Mouse (Mus musculus): Measurements from ENCODE around the gene Hipk3. TPM values are rescaled to one million over a fixed set of nuclear protein-coding genes. Genes with fewer than 3 reads are reported as not detected.
A peak's percentile ranks its signal among the peaks of the same experiment; 100 is the strongest.

Gene Hipk3
- polyA plus RNA-seq, 1 experiment from 2014 or later, result 14.9 TPM

GRCm38 (mm10) chr2:104465639-104466430, 28.4 kb downstream of the Hipk3 start:
- ATAC-seq (ENCODE audit: insufficient read depth, low FRiP score, low TSS enrichment) (no peak), DNase-seq (ENCODE audit: low spot score) (no peak)
- WGBS, result 94% methylated on average over 8 of the region's 8 CpGs

GRCm38 (mm10) chr2:104460021-104460420, 34.2 kb downstream of the Hipk3 start:
- no peak for DNase-seq (ENCODE audit: low spot score)
- WGBS, result 78% methylated on average over 3 of the region's 3 CpGs
- Histone ChIP-seq H3K9me3 (ENCODE audit: control insufficient read depth, low read length) (no peaks in the 10 kb centered on the region), H3K9ac (ENCODE audit: low read length) (no peak overlapping the region), H3K36me3 (ENCODE audit: control insufficient read depth, insufficient read depth, low read length) (no peaks in the 10 kb centered on the region), H3K27me3 (ENCODE audit: control insufficient read depth, insufficient read depth, low read length) (no peaks in the 10 kb centered on the region), H3K4me1 (ENCODE audit: control insufficient read depth, insufficient read depth, low read length) (no peaks in the 10 kb centered on the region), H3K4me3 (ENCODE audit: low read depth, low read length) (no peak overlapping the region), H3K27ac (ENCODE audit: low read depth, low read length) (no peak overlapping the region), H3K4me2 (ENCODE audit: low read depth) (no peak overlapping the region)
- no peak for ATAC-seq (ENCODE audit: insufficient read depth, low FRiP score, low TSS enrichment)

More at GRCm38 (mm10) chr2:104465639-104466430, 28.4 kb downstream of the Hipk3 start:
- Histone ChIP-seq H3K27me3 (ENCODE audit: control insufficient read depth, insufficient read depth, low read length) (no peaks in the 10 kb centered on the region), H3K27ac (ENCODE audit: low read depth, low read length) (no peak overlapping the region), H3K36me3 (ENCODE audit: control insufficient read depth, insufficient read depth, low read length) (no peaks in the 10 kb centered on the region), H3K4me3 (ENCODE audit: low read depth, low read length) (no peak overlapping the region), H3K9me3 (ENCODE audit: control insufficient read depth, low read length) (no peaks in the 10 kb centered on the region), H3K4me2 (ENCODE audit: low read depth) (no peak overlapping the region), H3K4me1 (ENCODE audit: control insufficient read depth, insufficient read depth, low read length) (no peaks in the 10 kb centered on the region), H3K9ac (ENCODE audit: low read length) (no peak overlapping the region)

DNA sequence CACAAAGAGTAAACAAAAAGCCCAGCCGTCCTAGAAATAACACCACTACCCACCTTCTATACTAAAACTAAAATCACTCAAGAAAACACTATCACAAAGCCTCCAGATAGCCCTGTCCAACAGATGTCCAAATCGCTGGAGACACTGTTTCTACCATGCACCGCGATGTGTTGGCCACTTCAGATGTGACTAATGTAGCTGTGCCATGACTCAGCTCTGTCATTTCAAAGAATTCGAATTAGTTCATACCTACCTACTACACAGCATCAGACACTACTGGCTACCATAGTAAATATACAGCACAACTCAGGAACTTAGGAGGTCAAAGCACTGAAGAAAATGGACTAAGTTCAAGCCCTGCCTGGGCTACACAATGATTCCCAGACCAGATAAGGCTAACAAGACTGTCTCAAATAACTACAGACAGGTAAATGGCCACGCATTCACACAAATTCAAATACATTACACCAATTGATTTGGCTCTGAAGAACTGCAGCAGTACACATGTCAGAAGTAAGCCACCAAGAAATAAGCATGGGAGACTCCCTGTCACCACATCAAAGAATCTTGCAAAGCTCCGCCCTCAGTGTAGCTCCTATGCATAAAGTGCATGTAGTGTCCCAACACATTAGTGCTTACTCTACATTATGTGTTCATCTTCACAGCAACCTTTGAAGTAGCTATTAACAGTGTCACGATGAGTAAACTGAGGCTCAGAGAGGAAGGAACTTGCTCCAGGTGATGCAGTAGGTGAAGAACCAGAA, 35.5 kb downstream of the Hipk3 start:
- H3K4me1 ChIP-seq (ENCODE audit: control insufficient read depth, insufficient read depth, low read length), result no peaks in the 10 kb centered on the region
- no peak overlapping the region for H3K9ac ChIP-seq (ENCODE audit: low read length)
- no peak for ATAC-seq (ENCODE audit: insufficient read depth, low FRiP score, low TSS enrichment)
- no peaks in the 10 kb centered on the region for H3K36me3 ChIP-seq (ENCODE audit: control insufficient read depth, insufficient read depth, low read length)
- no peaks in the 10 kb centered on the region for H3K27me3 ChIP-seq (ENCODE audit: control insufficient read depth, insufficient read depth, low read length)
- DNase-seq (ENCODE audit: low spot score), result no peak
- H3K27ac ChIP-seq (ENCODE audit: low read depth, low read length), result no peak overlapping the region
- H3K9me3 ChIP-seq (ENCODE audit: control insufficient read depth, low read length), result no peaks in the 10 kb centered on the region
- no peak overlapping the region for H3K4me3 ChIP-seq (ENCODE audit: low read depth, low read length)
- no peak overlapping the region for H3K4me2 ChIP-seq (ENCODE audit: low read depth)
- WGBS, result 90% methylated on average over 8 of the region's 8 CpGs

GRCm38 (mm10) chr2:104457106-104457505, 37.1 kb downstream of the Hipk3 start:
- 91% methylated on average over 3 of the region's 3 CpGs for WGBS
- H3K4me2 ChIP-seq (ENCODE audit: low read depth), result no peak overlapping the region
- H3K27ac ChIP-seq (ENCODE audit: low read depth, low read length), result no peak overlapping the region
- H3K27me3 ChIP-seq (ENCODE audit: control insufficient read depth, insufficient read depth, low read length), result no peaks in the 10 kb centered on the region
- no peak for DNase-seq (ENCODE audit: low spot score)
- H3K36me3 ChIP-seq (ENCODE audit: control insufficient read depth, insufficient read depth, low read length), result no peaks in the 10 kb centered on the region
- H3K9me3 ChIP-seq (ENCODE audit: control insufficient read depth, low read length), result no peaks in the 10 kb centered on the region
- no peaks in the 10 kb centered on the region for H3K4me1 ChIP-seq (ENCODE audit: control insufficient read depth, insufficient read depth, low read length)
- no peak for ATAC-seq (ENCODE audit: insufficient read depth, low FRiP score, low TSS enrichment)
- H3K9ac ChIP-seq (ENCODE audit: low read length), result no peak overlapping the region
- no peak overlapping the region for H3K4me3 ChIP-seq (ENCODE audit: low read depth, low read length)

- H3K4me3 ChIP-seq (ENCODE audit: low read depth, low read length), result no peak overlapping the region
- 80% methylated on average over 3 of the region's 3 CpGs for WGBS
- no peak overlapping the region for H3K4me2 ChIP-seq (ENCODE audit: low read depth)
- no peak overlapping the region for H3K9ac ChIP-seq (ENCODE audit: low read length)
- no peak for ATAC-seq (ENCODE audit: insufficient read depth, low FRiP score, low TSS enrichment)
- DNase-seq (ENCODE audit: low spot score), result no peak
- no peaks in the 10 kb centered on the region for H3K36me3 ChIP-seq (ENCODE audit: control insufficient read depth, insufficient read depth, low read length)
- no peaks in the 10 kb centered on the region for H3K4me1 ChIP-seq (ENCODE audit: control insufficient read depth, insufficient read depth, low read length)
- H3K27me3 ChIP-seq (ENCODE audit: control insufficient read depth, insufficient read depth, low read length), result no peaks in the 10 kb centered on the region
- no peaks in the 10 kb centered on the region for H3K9me3 ChIP-seq (ENCODE audit: control insufficient read depth, low read length)
- H3K27ac ChIP-seq (ENCODE audit: low read depth, low read length), result no peak overlapping the region
Observed at GRCm38 (mm10) chr2:104450685-104451084, 43.6 kb downstream of the Hipk3 start.

DNA sequence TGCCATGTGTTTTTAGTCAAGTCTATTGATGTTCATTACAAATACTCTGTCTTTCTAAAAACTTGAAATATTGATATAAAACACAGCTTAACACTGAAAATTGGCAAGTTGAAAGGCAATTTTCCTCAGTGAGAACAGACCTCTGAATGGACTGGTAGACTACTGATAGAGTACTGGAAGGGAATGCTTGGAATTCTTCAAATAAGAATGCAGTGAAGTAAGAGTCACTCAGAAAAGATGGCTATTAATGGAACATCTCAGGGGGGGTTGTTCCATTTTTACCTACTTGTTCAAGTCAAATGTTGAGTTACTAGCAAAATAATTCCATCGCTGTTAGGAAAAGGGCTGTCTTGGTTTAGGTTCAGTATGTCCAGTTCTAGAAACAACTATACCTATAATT, 45.1 kb downstream of the Hipk3 start:
- WGBS, result 100% methylated on average over 1 of the region's 1 CpGs
- H3K27me3 ChIP-seq (ENCODE audit: control insufficient read depth, insufficient read depth, low read length), result no peaks in the 10 kb centered on the region
- no peak overlapping the region for H3K9ac ChIP-seq (ENCODE audit: low read length)
- no peaks in the 10 kb centered on the region for H3K36me3 ChIP-seq (ENCODE audit: control insufficient read depth, insufficient read depth, low read length)
- H3K9me3 ChIP-seq (ENCODE audit: control insufficient read depth, low read length), result no peaks in the 10 kb centered on the region
- H3K4me1 ChIP-seq (ENCODE audit: control insufficient read depth, insufficient read depth, low read length), result no peaks in the 10 kb centered on the region
- H3K27ac ChIP-seq (ENCODE audit: low read depth, low read length), result no peak overlapping the region
- no peak overlapping the region for H3K4me2 ChIP-seq (ENCODE audit: low read depth)
- ATAC-seq (ENCODE audit: insufficient read depth, low FRiP score, low TSS enrichment) (no peak), DNase-seq (ENCODE audit: low spot score) (no peak)
- no peak overlapping the region for H3K4me3 ChIP-seq (ENCODE audit: low read depth, low read length)

DNA sequence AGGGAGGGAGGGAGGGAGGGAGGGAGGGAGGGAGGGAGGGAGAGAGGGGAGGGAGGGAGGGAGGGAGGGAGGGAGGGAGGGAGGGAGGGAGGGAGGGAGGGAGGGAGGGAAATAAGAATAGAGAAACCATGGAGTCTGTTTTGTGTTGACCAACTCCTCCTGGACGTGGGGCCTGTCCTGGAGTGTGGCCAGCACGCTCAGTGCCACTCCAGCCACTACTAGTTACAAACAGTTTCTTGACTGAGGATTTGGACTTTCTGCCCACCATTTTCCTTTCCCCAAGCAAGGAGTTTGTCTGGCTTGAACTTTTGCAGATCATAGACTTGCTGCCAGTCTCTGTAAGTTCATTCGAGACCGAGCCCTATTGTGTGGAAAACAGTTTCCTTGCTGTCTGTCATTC, 46.0 kb downstream of the Hipk3 start:
- H3K4me1 ChIP-seq (ENCODE audit: control insufficient read depth, insufficient read depth, low read length), result no peaks in the 10 kb centered on the region
- ATAC-seq (ENCODE audit: insufficient read depth, low FRiP score, low TSS enrichment) (no peak), DNase-seq (ENCODE audit: low spot score) (no peak)
- no peaks in the 10 kb centered on the region for H3K9me3 ChIP-seq (ENCODE audit: control insufficient read depth, low read length)
- no peak overlapping the region for H3K4me3 ChIP-seq (ENCODE audit: low read depth, low read length)
- no peak overlapping the region for H3K4me2 ChIP-seq (ENCODE audit: low read depth)
- H3K27ac ChIP-seq (ENCODE audit: low read depth, low read length), result no peak overlapping the region
- no peaks in the 10 kb centered on the region for H3K36me3 ChIP-seq (ENCODE audit: control insufficient read depth, insufficient read depth, low read length)
- no peak overlapping the region for H3K9ac ChIP-seq (ENCODE audit: low read length)
- WGBS, result 89% methylated on average over 4 of the region's 4 CpGs
- H3K27me3 ChIP-seq (ENCODE audit: control insufficient read depth, insufficient read depth, low read length), result no peaks in the 10 kb centered on the region

GRCm38 (mm10) chr2:104446016-104446415, 48.2 kb downstream of the Hipk3 start:
- Histone ChIP-seq H3K4me2 (ENCODE audit: low read depth) (no peak overlapping the region), H3K9me3 (ENCODE audit: control insufficient read depth, low read length) (no peaks in the 10 kb centered on the region), H3K27me3 (ENCODE audit: control insufficient read depth, insufficient read depth, low read length) (no peaks in the 10 kb centered on the region), H3K9ac (ENCODE audit: low read length) (no peak overlapping the region), H3K4me3 (ENCODE audit: low read depth, low read length) (no peak overlapping the region), H3K27ac (ENCODE audit: low read depth, low read length) (no peak overlapping the region), H3K4me1 (ENCODE audit: control insufficient read depth, insufficient read depth, low read length) (no peaks in the 10 kb centered on the region), H3K36me3 (ENCODE audit: control insufficient read depth, insufficient read depth, low read length) (no peaks in the 10 kb centered on the region)
- ATAC-seq (ENCODE audit: insufficient read depth, low FRiP score, low TSS enrichment) (no peak), DNase-seq (ENCODE audit: low spot score) (no peak)
- WGBS, result 70% methylated on average over 1 of the region's 1 CpGs

GRCm38 (mm10) chr2:104444776-104445175, 49.5 kb downstream of the Hipk3 start:
- Histone ChIP-seq H3K9me3 (ENCODE audit: control insufficient read depth, low read length) (no peaks in the 10 kb centered on the region), H3K36me3 (ENCODE audit: control insufficient read depth, insufficient read depth, low read length) (no peaks in the 10 kb centered on the region), H3K4me2 (ENCODE audit: low read depth) (no peak overlapping the region), H3K27ac (ENCODE audit: low read depth, low read length) (no peak overlapping the region), H3K27me3 (ENCODE audit: control insufficient read depth, insufficient read depth, low read length) (no peaks in the 10 kb centered on the region), H3K9ac (ENCODE audit: low read length) (no peak overlapping the region), H3K4me3 (ENCODE audit: low read depth, low read length) (no peak overlapping the region), H3K4me1 (ENCODE audit: control insufficient read depth, insufficient read depth, low read length) (no peaks in the 10 kb centered on the region)
- DNase-seq (ENCODE audit: low spot score), result peak; percentile 62
- ATAC-seq (ENCODE audit: insufficient read depth, low FRiP score, low TSS enrichment), result no peak
- 47% methylated on average over 2 of the region's 2 CpGs for WGBS

Data from neural tube, embryonic 11.5 days (tissue).